Mouse (Mus musculus) cortical plate, adult 2 months (tissue): ENCODE measurements around the gene Tex2.

ENCODE experiments used
- CTCF ChIP-seq: fragments of 200-500 bp; IDR thresholded peaks from 2 replicates; pipeline ENCODE4 v1.5.1; 2011; ENCODE audit warnings: mild to moderate bottlenecking, control low read depth, low read length; ENCODE audit not compliant: insufficient read depth; ENCODE audit errors: extremely low read depth
- POLR2A ChIP-seq: fragments of 200-500 bp; IDR thresholded peaks from 2 replicates; pipeline ENCODE4 v1.6.1; 2011; ENCODE audit warnings: mild to moderate bottlenecking, low read length, control low read depth; ENCODE audit not compliant: insufficient read depth; ENCODE audit errors: extremely low read depth

DNA sequence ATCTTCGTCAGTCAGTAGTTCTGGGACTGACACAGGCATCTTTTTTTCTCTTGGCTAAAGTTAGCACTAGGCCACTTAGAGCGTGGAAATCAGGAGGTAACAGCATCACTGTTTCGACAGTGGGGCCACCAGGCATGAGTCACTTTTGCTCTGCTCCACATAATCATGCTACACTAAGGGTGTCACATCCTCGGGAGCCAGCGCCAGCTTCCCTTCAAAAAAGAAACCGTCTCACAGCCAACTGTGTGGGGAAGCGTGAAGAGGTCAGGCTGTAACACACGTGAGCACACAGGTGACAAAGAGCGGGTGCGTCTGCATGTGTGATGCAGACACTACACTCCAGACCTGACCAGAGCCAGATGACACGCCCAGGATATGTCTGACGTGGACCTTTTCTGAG is 49.0 kb downstream of the Tex2 start:
- no peak for TF ChIP-seq POLR2A
- TF ChIP-seq CTCF = no peak
